Mouse (Mus musculus) left cerebral cortex, postnatal 10 days (tissue): ENCODE measurements at regions not wholly inside any gene's neighbourhood (a gene's known extent, or its start where the extent isn't known, plus 50 kb on each side); places are given as distances from the start of the nearest gene placed in this dataset.
A peak's percentile ranks its signal among the peaks of the same experiment; 100 is the strongest.

Experiments
- DNase-seq, 2 experiments: peaks; one replicate each; pipeline ENCODE4 v3.0.0; 2021 to 2022; ENCODE audit warnings: low spot score in 2 of 2, mixed read lengths in 1 of 2; ENCODE audit errors: extremely low spot score in 1 of 2
- intact Hi-C: fragments of 180-260 bp; cut with DNase I; formaldehyde crosslinking; loops from one replicate; pipeline ENCODE4 v1.15.1; 2025

DNA sequence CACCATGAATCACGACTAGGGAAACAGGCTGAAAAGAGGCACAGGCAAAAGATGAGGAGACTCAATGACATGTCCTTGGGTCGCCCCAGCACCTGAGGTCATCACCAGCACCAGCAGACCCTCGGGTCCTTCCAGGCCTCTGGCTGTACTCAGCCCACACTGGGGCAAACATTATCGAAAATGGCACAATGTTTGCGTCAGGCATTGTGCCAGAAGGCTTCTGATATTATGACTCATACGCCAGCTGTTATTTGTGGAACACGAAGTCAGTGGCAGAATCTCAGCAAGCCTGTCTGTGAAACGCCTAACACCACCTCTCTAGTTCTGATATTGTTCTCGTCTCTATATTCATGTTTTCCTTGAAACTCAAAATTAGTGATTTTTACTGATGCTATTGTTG lies 384.8 kb downstream of the Rwdd3 start:
- DNase-seq = peak; percentile 9 to 16
- intact Hi-C loops = no loop called here

DNA sequence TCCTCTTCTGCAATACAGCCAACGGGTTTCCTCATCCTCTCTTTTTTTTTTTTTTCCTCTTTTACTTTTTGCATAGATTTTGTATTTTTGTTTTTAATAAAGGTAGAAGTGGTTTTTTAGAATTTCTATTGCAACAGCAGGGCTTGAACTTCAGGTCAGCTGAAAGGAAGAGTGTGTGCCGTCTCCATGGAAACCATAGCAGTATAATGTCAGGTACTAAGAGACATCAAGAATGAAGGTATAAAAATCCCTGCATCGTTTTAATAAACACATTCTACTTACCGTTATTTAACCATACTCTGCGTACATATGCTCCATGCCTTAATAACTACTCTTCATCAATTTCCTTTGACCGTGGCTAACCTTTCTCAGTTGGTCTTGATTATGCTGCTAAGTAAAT lies 390.0 kb downstream of the Rwdd3 start:
- DNase-seq = no peak
- intact Hi-C loops = no loop called here

DNA sequence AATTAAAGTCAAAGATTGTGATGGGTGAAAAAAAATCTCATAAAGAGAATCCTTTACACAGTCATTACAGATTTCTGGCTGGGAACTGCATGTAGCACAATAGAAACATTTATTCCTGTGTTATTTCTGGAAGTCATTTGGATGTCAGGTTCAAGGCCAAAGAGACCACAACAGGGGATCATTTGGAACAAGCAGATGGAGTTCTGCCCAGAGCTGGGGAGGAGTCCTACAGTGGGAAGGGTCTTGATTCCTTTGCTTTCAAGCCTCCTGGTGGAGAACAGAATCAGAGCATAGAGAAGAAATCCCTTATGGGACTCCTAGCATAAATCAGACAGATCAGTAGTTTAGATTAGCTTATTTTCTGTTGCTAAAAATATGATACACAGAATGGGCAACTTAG lies 392.4 kb downstream of the Rwdd3 start:
- intact Hi-C loops = no loop called here

DNA sequence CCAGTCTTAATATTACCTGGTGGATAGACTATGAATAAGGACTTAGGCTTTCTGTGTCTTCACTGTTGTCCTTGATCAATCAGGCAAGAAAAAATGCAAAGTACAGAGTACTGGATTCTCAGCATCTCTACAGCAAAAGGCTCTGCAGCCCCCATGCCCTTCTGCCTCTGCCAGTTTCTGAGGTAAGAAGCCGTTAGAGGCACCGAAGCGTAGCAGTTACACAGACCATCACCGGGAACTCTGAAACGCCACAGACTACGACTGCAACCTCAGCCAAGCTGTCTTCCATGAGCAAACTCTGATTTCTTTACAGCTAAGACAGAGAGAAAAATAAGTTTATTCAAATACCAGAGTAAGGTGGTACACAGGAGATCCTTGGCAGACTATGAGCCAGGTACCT lies 396.5 kb downstream of the Rwdd3 start:
- DNase-seq = no peak
- intact Hi-C loops = no loop called here

More for the DNA sequence above, 392.4 kb downstream of the Rwdd3 start:
- DNase-seq = no peak

DNA sequence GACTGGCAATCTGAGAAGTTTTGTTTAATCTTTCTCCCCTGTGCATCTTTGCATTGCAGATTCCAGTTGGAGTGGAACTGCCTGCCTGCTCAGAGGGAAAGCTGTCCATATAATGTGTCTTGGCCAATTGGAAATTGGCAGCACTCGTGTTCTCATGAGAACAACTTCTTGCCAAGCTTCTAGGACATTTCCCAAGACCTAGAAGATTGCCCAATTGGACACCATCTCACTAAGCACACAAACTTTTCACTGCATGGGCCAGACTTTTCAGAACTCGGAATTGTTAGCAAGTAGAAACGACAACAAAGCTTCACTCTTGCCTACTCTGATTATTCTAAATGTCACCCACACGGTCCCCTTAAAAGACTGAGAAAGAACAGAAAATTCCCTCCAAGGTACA lies 409.8 kb downstream of the Rwdd3 start:
- no peak for DNase-seq
- intact Hi-C loops = no loop called here

DNA sequence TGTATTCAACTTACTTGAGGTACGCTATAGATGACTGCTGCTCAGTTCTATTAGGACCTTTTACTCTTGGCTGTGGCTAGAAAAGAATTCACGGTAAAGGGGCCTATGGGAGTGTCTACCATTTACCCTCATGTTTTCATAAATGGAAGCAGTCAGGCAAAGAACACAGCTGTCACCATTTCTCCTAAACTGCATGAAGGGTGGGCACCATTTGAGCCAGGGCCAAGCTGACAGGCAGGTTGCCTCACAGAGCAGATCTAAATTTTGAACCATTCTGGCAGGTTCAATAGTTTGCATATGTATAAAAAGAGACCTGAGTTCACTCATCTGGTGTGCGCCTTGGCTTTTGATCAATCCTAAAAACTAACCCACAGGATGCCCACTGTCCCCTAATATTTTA lies 410.3 kb downstream of the Rwdd3 start:
- intact Hi-C loops = no loop called here
- no peak for DNase-seq

DNA sequence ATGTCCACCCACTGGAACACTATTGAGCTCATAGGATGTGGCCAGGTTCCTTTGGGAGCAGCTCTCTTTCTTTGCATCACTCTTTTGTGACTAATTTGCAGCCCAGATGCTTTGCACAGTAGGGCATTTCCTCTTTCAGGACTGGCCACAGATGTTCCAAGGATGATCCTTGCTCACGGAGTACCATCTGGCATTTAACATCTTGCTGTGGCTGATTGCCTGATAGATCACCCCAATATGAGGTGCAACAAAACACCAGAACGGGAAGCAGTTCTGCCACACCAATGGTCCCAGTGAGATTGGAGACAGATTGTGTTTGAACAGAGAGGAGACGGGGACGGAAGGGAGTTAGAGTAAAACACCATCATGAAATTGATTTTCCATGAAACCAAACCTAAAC lies 423.0 kb downstream of the Rwdd3 start:
- intact Hi-C loops = no loop called here
- no peak for DNase-seq

DNA sequence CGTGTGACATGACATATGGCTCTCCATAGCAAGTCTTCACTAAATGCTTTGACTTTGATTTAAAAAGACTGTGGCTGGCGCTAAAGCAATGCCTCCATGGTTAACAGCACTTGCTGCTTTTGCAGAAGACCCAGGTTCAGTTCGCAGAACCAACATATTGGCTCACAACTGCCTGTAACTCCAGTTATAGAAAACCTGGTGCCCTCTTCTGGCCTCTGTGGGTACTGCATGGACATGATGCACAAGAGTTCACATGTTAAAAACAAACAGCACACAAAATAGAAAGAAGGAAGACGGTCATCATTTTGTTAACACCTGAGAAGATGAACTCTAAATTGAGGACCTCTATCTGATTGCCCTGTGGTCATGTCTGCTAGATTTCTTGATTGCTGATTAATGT lies 423.8 kb downstream of the Rwdd3 start:
- intact Hi-C loops = no loop called here
- DNase-seq = peak in 1 of 2 experiments; percentile 37

DNA sequence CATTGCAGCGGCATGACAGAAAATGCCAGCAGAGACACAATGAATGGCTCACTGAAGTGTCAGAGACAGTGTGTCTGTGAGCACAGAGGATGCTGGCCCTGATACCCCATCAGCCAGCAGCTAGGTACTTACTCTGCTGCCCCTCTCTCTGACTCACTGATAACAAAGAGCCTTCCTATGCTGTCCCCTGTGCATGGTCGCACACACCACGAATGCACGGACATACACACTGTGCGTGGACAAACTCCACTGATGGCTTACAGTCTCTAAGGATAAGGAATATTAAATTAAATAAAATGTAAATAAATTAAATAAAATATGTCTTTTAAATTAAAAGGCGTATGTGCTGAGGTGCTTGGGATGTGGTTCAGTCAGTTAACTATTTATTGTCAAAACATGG lies 438.2 kb downstream of the Rwdd3 start:
- intact Hi-C loops = no loop called here
- DNase-seq = no peak

DNA sequence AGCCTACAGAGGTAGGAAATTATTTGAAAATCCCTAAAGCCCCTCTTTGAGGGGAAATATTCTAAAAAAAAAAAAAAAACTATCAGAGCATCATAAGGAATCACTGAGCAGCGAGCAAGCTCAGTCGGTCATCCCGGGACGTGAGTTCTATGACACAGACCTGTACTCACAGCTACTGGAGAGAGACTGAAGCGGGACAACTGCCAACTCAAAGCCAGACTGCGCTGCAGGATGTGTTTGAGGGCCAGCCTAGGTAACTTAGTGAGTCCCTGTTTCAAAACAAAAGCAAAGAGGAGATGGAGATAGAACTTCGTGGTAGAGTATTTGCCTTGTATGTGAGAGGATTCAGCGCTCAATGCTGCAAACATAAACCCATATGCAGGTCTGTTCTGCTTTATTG lies 439.1 kb downstream of the Rwdd3 start:
- no peak for DNase-seq
- intact Hi-C loops = no loop called here

DNA sequence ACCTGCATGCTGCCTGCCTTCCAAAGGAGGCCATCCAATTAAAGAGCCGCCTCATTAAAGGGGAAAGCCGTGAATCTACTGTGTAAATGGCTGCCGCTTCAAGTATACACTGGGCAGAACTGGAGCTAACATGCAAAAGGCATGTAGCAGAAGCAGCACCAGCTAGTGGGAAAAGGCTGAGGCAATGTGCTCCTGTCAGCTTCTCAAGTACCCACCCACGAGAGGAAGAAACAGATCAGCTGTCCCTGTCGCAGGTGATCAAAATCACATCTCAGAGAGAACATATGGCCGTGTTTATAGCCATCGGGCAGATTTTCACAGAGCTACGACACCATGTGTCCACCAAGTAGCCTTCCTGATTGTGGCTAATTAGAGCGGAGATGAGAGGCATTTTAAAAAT lies 440.2 kb downstream of the Rwdd3 start:
- intact Hi-C loops = no loop called here
- no peak for DNase-seq

DNA sequence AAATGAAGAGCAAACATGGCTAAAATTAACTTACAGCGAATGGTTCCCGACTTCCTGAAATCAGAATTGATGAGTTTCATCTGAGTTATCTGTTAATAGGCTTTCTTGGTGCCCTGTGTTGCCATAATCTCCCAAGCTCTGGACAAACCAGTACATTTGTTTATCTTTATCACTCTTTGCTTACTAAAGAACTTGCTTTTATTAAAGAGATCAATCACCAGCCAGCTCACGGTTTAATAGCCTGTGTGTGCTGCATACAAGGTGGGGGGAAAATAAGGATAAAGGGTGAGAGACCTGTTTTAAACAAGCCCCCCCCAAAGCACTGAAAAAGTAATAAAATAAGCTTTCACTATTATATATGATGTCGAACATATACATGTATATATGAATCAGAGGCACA lies 441.3 kb downstream of the Rwdd3 start:
- no peak for DNase-seq
- intact Hi-C loops = no loop called here

DNA sequence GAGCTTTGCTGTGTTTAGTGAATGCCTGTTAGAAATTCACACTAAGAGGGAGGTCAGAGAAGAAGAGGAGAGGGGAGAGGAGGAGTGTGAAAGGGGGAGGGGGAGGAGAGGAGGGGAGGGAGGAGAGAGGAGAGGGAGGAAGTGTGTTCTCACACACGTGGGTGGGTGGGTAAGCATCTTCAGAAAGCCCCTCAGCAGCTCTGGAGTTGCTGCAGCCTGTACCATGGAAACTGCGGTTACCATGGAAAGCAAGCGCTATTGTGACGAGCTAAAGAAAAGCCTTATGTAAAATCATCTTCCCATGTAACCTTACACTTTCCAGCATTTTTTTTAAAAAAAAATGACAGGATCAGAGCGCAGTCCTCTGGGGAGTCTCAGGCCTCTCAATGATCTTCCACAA lies 441.8 kb downstream of the Rwdd3 start:
- intact Hi-C loops = no loop called here

DNA sequence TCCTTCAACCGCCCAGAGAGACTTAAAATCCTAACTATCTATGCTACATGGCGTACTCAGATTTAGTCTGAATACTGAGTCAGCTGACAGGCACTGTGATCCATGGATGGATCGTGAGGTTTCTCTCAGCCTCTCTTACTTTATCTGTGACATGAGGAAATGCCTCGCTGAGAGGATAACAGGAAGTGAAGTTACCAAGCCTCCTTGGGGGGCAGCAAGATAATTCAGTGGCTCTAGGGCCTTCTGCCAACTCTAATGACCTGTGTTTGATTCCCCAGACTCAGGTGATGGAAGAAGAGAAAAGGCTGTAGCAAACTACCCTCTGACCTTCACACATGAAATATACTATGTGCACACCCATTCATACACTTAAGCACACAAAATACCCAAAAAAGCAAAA lies 486.3 kb downstream of the Rwdd3 start:
- DNase-seq = no peak
- intact Hi-C loops = no loop called here

More for the DNA sequence above, 441.8 kb downstream of the Rwdd3 start:
- peak; percentile 46 to 69 for DNase-seq

DNA sequence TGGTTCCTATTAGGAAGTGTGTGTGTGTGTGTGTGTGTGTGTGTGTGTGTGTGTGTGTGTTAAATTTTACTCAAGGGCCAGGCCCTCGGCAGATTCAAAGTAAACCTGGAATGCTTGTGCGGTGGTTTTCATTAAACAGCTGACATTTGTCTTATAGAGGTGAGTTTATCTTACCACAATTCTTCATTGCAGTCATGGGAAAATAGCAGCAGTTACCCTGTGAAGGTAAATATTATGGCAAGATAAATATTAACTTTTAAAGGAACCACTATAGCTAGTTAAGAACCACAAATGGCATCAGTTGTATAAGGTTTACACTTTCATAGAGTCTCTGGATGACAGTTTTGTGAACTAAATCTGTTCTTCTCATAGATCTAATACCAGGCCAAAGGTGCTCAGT lies 495.6 kb downstream of the Rwdd3 start:
- intact Hi-C loops = no loop called here
- no peak for DNase-seq

DNA sequence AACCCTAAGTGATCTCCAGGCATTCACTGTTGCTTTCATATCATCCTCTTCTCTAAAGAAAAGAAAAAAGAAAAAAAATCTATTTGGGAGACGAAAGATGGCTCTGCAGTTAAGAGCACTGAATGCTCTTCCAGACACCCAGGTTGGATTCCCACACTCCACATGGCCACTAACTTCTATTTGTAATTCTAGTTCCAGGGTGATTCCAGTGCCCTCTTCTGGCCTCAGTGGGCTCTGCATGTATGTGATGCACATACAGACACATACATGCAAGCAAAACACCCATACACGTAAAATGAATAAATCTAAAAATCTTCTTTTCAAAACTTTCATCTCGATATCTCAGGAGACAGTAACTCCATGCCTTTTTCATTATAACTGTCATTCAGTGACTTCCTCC lies 502.8 kb downstream of the Rwdd3 start:
- DNase-seq = no peak
- intact Hi-C loops = no loop called here

DNA sequence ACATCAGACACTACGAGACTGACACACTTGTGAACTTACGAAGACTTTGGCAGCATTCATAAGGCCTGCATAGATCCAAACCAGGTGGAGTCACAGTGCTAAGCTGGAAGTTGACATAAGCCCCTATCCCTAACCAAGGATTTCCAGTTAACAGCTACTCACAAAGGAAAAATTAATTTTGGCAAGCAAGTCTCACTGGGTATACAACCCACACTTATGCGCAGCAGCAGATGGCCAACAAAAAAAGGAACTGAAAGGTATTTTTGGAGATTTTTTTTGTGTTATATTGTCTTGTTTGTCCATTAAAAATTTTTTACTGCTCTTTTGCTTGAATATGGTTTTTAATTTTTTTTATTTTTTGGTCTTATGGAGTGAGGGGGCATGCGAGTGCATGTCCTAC lies 509.0 kb downstream of the Rwdd3 start:
- no peak for DNase-seq
- intact Hi-C loops = no loop called here

DNA sequence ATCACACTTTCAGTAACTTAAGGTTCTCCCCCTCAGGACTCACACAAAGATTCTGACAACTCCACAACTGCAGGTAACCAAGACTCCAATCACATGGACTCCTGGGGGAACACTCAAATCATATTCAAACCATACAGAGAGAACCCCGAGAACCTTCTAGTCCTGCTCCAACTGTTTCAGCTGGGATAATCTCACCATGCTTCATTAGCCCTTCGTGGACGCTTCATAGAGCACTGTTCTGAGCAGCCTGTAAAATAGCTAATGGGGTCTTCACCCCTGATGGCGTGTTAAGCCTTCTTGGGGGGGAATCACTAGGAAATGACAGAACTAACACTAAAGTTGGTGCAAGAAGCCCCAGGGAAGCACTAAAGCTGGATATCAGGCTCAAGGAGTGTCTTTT lies 510.7 kb downstream of the Rwdd3 start:
- DNase-seq = no peak
- intact Hi-C loops = no loop called here

DNA sequence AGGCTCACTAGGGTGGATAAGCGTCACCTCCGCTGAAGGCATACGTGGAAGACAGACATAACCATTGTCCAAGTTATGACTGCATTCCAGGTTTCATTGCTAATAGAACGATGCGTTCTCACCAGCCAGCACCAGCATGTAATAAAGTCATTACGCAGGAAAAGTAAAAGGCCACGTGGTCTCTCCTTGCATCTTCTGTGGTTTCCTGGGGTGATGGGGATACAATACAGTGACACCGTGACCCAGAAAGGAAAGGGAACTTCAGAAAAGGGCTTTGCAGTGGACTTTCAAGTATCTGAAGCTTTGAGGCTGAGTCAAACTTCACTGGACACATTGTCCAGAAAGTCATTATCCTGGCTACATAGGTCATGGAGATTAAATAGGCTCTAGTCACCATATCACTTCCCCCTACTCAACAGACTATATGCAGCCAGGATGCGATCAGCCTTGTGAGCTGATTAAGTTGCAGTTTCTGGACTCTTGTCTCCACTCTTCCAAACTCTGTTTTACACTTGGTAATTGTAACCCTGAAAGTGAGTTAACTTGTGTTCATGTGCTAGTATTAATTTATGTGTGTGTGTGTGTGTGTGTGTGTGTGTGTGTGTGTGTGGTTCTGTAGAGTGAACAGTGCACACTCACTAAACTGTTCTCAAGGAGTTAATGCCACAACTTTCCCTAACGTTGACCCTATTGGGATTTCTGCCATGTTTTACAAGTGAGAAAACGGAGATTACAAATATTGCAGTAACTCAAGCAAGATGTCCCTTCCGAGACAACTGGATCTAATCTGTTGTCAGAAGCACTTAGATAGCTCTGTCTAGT lies 522.2 kb downstream of the Rwdd3 start:
- DNase-seq = no peak
- intact Hi-C loops = no loop called here

DNA sequence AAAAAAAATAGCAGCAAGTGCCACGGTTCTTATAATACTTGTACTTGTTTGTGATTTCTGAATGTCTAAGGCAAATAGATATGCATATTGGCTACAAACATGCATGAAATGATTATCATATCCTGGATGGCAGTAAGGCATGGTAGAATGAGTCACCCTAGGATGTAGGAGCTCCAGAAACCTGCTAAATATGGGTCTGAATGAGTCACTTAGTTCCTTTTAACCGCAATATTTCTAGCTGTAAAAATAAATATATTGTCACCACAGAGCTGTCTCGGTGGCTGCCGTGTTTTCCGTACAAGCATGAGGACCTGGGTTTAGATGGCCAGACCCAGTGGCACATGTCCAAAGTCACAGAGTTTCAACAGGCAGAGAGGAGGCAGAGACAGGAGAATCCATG lies 523.1 kb downstream of the Rwdd3 start:
- intact Hi-C loops = no loop called here
- DNase-seq = no peak

DNA sequence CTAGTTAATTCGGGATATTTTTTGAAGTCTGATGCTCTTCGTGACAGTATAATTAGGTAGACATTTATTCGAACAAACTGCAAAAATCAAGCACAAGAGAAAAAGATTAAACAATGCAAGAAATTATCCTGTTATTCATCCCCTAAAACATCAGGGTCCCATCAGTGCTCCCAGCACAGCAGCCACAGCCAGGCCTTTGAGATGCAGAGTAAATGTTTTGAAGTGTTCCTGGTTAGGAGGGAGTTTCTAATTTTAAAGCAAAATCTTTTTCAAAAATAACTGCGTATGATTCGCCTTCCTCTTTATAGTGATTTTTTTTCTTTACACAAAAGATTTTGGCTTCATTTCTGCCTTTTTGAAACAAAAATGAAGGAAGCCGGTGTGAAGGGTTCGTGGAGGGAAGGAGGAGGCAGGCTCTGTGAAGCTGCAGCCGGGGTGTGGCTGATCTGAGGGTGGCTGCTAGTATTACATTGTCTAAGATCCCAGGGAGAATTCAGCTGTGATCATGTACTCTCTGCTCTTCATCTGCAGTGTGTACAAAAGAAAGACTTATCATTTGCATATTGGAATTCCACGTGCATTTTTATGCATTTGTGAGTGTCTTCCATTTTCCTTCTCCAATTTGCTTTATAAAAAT lies 534.7 kb downstream of the Rwdd3 start:
- intact Hi-C loops = no loop called here
- DNase-seq = peak in 1 of 2 experiments; percentile 9
